Mouse (Mus musculus): ENCODE results near the gene Rpl28. TPM values are rescaled to one million over a fixed set of nuclear protein-coding genes. Genes with fewer than 3 reads are reported as not detected.

Rpl28 gene
- 2,892 and 4,049 TPM in 2 replicates for polyA plus RNA-seq (2012; ENCODE audit: low replicate concordance)

DNA sequence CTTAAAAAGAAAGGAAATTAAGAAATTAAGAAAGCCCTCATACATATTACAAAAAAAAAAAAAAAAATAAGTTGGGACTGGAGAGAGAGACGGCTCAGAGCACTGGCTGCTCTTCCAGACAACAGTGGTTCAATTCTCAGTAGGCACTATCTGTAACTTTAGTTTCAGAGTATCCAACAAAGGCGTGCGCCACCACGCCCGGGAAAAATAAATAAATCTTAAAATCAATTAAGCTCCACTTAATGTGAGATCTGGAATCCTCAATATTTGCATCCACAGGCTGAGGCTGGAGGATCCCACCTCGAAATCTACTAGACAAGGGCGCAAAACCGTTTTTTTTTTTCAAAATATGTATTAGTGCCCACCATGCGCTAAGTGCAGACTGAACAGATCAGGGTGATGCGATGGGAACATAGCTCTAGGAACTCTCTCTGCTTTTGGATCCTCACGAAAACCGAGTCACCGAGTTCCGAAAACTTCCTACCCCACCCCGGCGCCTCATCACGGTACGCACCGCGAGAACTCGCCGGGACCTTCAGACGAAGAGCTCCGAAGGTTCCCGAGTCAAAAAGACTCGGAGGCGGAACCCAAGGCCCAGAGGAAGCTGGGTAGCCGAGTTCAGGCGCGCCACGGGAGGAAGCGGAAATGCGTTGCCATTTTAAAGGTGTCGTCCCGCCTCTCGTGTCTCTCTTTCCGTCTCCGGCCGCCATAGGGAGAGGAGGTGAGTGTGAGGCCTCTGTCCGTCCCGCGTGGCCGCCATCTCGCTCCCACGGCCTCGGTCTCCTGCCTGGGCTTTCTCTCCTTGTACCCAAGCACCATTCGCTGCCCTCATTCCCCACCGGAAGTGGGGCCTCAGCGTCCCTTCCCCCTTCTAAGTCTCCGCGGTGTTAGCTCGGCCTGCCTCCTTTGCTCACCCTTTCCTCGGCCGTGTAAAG, at the start of gene Rpl28:
Rpl28 (plus strand) TSS at position 597 of the 935 bp plus-strand sequence.

DNA sequence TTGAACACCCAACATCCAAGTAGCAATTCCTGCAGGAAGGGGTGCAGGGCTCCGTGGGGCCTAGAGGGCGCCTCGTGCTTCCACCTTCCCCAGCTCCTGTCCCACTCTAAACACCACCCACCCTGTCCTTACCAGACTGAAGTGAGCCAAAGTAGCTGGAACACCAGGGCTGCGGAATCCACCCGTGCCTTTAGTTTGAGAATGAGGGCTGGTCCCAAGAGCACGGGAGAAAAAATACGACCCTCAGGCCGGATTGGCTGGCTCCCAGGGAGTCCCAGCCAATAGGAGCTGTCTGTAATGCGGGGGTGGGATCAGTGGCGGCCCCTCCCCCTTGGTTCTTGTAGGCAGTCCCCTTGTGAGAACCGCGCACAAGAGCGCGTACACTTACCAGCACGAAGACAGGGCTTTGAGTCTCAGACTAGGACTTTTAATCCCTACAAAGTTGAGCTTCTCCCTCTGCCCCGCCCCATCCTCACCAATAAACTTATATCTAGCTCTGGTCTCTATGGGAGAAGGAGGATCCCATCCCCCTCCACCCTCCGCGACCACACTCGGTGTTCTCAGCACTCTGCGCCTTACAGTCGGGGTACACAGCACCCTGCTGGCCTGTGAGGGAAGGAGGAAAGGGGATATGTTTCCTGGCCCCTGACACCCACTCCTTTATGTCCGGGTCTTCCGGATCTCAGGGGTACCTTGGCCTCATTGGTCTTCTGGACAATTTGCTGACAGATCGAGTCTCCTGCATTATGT, 39.7 kb upstream of the Rpl28 start, which contains the start of gene Cox6b2:
Cox6b2 (minus strand) TSS at position 274 of the 750 bp plus-strand sequence.

DNA sequence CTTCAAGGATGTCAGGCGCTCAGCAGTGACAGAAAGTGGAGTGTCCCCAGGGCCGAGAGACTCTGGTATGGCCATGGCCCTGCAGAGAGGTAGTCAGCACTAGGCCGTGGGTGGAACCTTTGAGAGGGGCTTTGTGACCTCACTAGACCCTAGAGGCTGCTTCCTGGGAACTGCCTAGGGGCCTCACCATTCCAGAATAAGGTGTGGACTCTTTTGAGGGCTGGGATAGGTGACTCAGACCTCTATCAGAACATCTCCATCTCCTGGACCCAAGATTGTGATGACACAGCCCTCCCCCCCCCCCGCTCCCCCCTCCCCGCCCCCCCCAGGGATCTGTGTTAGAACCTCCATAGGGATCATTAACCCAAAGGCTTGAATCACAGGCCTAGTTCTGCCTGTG, 21.5 kb upstream of the Rpl28 start, which contains the start of gene Fam71e2:
Fam71e2 (minus strand) TSS at position 101 of the 400 bp plus-strand sequence.

DNA sequence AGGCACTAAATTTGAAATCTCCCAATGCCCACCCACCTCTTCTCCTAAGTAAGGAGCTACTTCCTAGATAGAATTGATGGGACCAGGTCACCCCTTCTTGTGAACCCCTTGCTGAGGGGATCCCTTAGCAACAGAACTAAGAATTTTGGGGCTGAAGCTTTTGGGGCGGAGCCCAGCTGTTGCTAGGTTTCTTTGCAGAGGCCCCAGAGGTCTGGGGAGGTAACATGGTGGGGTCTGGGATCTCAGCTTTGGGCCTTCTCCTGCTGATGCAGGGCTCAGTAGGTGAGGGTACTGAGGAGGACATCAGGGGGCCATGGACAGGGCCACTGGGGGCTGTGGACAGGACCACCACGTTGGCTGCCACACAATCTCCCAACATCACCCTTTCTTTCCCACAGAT, 9.9 kb upstream of the Rpl28 start, which contains the start of the genes Il11 and Tmem190:
Il11 (minus strand) TSS at position 101 of the 400 bp plus-strand sequence.
Tmem190 (plus strand) TSS at position 179 of the 400 bp plus-strand sequence.

DNA sequence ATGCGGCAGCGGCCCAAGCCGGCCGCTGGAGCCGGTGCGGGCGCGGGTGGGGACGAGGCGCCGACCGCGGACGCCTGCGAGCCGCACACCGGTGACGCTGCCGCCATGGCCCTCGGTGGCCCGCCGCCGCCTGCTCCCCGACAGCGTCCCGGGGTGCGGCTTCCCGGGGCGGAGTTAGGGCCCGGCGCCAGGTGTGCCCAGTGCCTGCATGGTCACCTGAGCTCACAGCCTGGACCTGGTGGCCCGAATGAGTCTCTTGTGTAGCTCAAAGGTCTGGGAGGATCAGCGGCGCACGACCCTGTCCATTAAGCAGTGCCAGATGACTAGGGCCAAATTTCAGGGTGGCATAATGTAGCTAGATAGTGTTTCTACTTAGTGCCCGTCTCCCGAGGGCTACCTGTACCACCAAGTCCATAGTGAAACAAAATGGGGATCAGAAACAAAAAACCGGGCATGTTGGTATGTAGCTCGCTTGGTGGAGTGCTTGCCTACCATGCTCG, 3.2 kb upstream of the Rpl28 start, which contains the start of gene Tmem238:
Tmem238 (minus strand) TSS at position 221 of the 500 bp plus-strand sequence.

DNA sequence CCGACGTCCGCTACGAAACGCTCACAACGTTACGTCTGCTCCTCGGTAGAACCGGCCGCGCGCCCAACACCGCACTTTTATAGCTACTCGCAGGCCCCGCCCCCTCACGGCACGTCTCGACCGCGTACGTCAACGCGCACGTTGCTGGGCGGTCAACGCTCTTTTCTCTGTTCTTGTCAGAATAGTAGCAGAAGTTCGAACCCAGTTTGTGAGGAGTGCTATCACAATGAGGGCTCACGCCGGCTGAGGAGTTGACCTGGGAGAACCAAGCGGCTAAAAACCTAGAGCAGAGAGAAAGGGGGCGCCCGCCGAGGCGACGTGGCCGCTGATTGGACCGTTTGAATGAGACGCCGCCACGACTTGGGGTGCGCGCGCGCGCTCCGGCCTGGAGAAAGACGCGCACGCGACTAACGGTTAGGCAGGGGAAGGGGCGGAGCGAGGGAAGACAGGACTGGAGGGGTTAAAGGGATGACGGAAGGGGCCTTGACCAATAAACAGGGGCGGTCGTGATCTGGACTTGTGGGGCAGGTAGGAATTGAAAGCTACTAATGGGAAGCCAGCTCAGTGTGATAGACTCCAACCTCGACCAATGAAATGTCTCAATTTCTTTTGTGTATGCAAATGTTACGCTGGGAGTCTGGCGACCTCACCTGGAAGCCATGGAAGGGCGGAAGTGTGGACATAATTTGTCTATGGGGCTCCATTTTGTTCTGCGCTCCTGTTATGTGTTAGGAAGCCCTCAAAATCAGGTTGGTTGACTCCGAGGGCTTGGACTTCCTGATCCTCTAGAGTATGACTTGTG, 19.8 kb downstream of the Rpl28 start, which contains the start of gene Ube2s:
Ube2s (minus strand) TSS at position 288 of the 802 bp plus-strand sequence.

DNA sequence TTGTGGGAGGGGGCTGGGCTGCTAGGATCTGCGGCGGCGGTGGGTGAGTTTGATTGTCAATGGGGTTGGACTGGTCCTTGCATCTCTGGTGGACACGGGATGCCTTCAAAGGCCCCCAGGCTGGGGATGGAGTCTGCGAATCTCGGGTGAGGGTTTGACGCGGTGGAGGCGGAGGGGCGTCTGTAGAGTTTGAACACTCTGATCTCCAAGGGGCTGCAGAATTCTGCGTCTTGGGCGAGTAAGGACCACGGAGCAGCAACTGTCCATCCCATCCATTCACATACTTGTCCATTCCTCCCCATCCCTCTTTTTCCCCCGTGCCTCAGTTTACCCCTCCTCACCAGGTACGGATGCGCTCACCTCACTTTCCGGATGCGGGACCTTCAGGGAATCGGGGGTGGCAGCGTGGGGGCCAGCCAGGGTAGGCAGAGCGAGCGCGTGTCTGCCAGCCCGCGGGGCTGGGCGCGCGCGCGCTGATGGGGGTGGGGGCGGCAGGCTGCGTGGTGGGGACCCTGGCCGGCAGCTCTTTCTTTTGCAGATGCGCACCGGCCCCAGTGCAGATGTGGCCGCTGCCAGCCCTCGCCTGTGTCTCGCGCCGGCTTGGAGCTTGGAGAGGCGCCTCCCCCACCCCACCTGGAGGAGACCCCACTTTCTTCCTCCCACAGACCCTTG, 51.7 kb downstream of the Rpl28 start, which contains the start of gene Shisa7:
Shisa7 (minus strand) TSS at position 452 of the 672 bp plus-strand sequence.

Other genes starting within 250 kb of the Rpl28 start
- 0.20 and 0.37 TPM in 2 replicates for gene Syt5, start 245.3 kb upstream of the Rpl28 start, polyA plus RNA-seq (2012; ENCODE audit: low replicate concordance)
- 0.08 TPM in 1 of 2 replicates, not detected in the other for gene Ptprh, start 188.8 kb upstream of the Rpl28 start, polyA plus RNA-seq (2012; ENCODE audit: low replicate concordance)
- 2.6 and 8.1 TPM in 2 replicates for gene Tmem86b, start 161.5 kb upstream of the Rpl28 start, polyA plus RNA-seq (2012; ENCODE audit: low replicate concordance)
- gene Ppp6r1, start 133.9 kb upstream of the Rpl28 start, polyA plus RNA-seq (2012; ENCODE audit: low replicate concordance), result 241 and 493 TPM in 2 replicates
- 70.2 and 112 TPM in 2 replicates for gene Hspbp1, start 107.8 kb upstream of the Rpl28 start, polyA plus RNA-seq (2012; ENCODE audit: low replicate concordance)
- 0.12 and 0.15 TPM in 2 replicates for gene Brsk1, start 102.3 kb upstream of the Rpl28 start, polyA plus RNA-seq (2012; ENCODE audit: low replicate concordance)
- gene Tmem150b, start 67.6 kb upstream of the Rpl28 start, polyA plus RNA-seq (2012; ENCODE audit: low replicate concordance), result 1.00 and 1.3 TPM in 2 replicates
- gene Kmt5c, start 52.8 kb upstream of the Rpl28 start, polyA plus RNA-seq (2012; ENCODE audit: low replicate concordance), result 141 and 389 TPM in 2 replicates
- 6.8 and 13.1 TPM in 2 replicates for gene Cox6b2, start 39.8 kb upstream of the Rpl28 start, polyA plus RNA-seq (2012; ENCODE audit: low replicate concordance)
- not detected in 2 replicates for gene Fam71e2, start 21.6 kb upstream of the Rpl28 start, polyA plus RNA-seq (2012; ENCODE audit: low replicate concordance)
- 0.09 TPM in 1 of 2 replicates, not detected in the other for gene Il11, start 10.0 kb upstream of the Rpl28 start, polyA plus RNA-seq (2012; ENCODE audit: low replicate concordance)
- not detected in 2 replicates for gene Tmem190, start 9.9 kb upstream of the Rpl28 start, polyA plus RNA-seq (2012; ENCODE audit: low replicate concordance)
- gene Tmem238, start 3.2 kb upstream of the Rpl28 start, polyA plus RNA-seq (2012; ENCODE audit: low replicate concordance), result 22.8 and 58.3 TPM in 2 replicates
- gene Ube2s, start 19.7 kb downstream of the Rpl28 start, polyA plus RNA-seq (2012; ENCODE audit: low replicate concordance), result 104 and 125 TPM in 2 replicates
- 0.09 and 1.7 TPM in 2 replicates for gene Shisa7, start 51.8 kb downstream of the Rpl28 start, polyA plus RNA-seq (2012; ENCODE audit: low replicate concordance)
- 1.5 and 1.6 TPM in 2 replicates for gene Isoc2b, start 77.4 kb downstream of the Rpl28 start, polyA plus RNA-seq (2012; ENCODE audit: low replicate concordance)
- gene Isoc2a, start 84.3 kb downstream of the Rpl28 start, polyA plus RNA-seq (2012; ENCODE audit: low replicate concordance), result 3.7 and 21.0 TPM in 2 replicates
- gene Gm36210, start 113.6 kb downstream of the Rpl28 start, polyA plus RNA-seq (2012; ENCODE audit: low replicate concordance), result 0.17 TPM in 1 of 2 replicates, not detected in the other
- gene Zfp628, start 122.3 kb downstream of the Rpl28 start, polyA plus RNA-seq (2012; ENCODE audit: low replicate concordance), result 49.2 and 81.2 TPM in 2 replicates
- 1.9 and 3.5 TPM in 2 replicates for gene Nat14, start 129.2 kb downstream of the Rpl28 start, polyA plus RNA-seq (2012; ENCODE audit: low replicate concordance)
- 0.11 and 0.21 TPM in 2 replicates for gene Ssc5d, start 132.9 kb downstream of the Rpl28 start, polyA plus RNA-seq (2012; ENCODE audit: low replicate concordance)
- gene Sbk2, start 171.5 kb downstream of the Rpl28 start, polyA plus RNA-seq (2012; ENCODE audit: low replicate concordance), result 0.25 and 0.81 TPM in 2 replicates
- gene Sbk3, start 178.3 kb downstream of the Rpl28 start, polyA plus RNA-seq (2012; ENCODE audit: low replicate concordance), result not detected in 2 replicates
- 57.7 and 140 TPM in 2 replicates for gene Zfp579, start 203.3 kb downstream of the Rpl28 start, polyA plus RNA-seq (2012; ENCODE audit: low replicate concordance)
- 60.5 and 72.3 TPM in 2 replicates for gene Zfp524, start 221.5 kb downstream of the Rpl28 start, polyA plus RNA-seq (2012; ENCODE audit: low replicate concordance)
- 31.6 and 47.8 TPM in 2 replicates for gene Fiz1, start 221.8 kb downstream of the Rpl28 start, polyA plus RNA-seq (2012; ENCODE audit: low replicate concordance)
- gene Gm44973, start 222.6 kb downstream of the Rpl28 start, polyA plus RNA-seq (2012; ENCODE audit: low replicate concordance), result 55.5 TPM in 1 of 2 replicates, not detected in the other
- gene Zfp865, start 227.5 kb downstream of the Rpl28 start, polyA plus RNA-seq (2012; ENCODE audit: low replicate concordance), result 97.4 and 264 TPM in 2 replicates
- gene Ccdc106, start 227.7 kb downstream of the Rpl28 start, polyA plus RNA-seq (2012; ENCODE audit: low replicate concordance), result 0.99 and 2.0 TPM in 2 replicates
- gene 4632433K11Rik, start 241.2 kb downstream of the Rpl28 start, polyA plus RNA-seq (2012; ENCODE audit: low replicate concordance), result not detected in 2 replicates
- 4.2 and 6.3 TPM in 2 replicates for gene Zfp784, start 245.6 kb downstream of the Rpl28 start, polyA plus RNA-seq (2012; ENCODE audit: low replicate concordance)